Mouse (Mus musculus): ENCODE measurements around the gene Oxct2b.
"Not testable (repeated sequence)": the region's sequence is repeated elsewhere in the genome, so short reads cannot be mapped to it uniquely, and the experiment has no call there.

Gene Oxct2b

DNA sequence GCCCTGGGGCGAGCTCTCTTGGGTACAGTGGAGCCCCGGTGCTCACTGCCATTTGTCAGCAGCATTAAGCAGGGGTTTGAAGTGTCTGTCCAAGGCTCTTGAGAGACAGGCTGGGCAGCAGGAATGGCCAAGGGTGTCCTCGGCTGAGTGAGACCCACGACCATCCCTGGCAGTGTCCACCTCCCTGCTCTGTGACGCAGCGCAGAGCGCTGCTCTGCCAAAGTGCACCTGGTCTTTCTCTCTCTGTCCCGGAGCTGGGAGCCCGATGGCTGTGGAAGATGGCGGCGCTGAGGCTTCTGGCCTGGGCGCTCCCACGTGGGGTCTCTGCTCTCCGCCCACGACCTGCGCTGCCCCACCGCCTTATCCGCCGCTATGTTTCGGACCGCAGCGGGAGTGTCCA is at the start of gene Oxct2b:
Gene Oxct2b, plus strand, starts transcription at position 256 of the 400 bp plus-strand sequence.
- no peak for DNase-seq (ENCODE audit: low spot score in 2 of 2)

DNA sequence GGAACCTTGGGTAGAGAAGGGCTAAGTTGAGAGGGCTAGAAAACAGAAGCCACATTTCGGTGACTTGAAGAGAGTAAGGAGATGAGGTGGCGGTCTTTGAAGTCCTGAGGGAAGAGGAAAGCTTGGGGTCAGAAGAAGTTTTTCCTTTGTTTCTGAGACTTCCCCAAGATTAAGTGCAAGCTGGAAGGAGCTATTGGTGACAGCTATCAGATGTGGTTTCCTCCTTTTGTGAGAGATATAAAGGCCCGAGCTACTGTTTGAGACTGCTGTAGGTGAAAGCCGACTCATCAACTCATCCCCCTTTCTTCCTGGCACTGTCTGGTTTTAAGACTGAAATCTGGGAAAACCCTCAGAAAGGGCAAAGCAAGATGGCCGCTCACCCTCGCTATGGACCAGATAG is 47.4 kb upstream of the Oxct2b start:
- DNase-seq (ENCODE audit: low spot score in 2 of 2): no peak

DNA sequence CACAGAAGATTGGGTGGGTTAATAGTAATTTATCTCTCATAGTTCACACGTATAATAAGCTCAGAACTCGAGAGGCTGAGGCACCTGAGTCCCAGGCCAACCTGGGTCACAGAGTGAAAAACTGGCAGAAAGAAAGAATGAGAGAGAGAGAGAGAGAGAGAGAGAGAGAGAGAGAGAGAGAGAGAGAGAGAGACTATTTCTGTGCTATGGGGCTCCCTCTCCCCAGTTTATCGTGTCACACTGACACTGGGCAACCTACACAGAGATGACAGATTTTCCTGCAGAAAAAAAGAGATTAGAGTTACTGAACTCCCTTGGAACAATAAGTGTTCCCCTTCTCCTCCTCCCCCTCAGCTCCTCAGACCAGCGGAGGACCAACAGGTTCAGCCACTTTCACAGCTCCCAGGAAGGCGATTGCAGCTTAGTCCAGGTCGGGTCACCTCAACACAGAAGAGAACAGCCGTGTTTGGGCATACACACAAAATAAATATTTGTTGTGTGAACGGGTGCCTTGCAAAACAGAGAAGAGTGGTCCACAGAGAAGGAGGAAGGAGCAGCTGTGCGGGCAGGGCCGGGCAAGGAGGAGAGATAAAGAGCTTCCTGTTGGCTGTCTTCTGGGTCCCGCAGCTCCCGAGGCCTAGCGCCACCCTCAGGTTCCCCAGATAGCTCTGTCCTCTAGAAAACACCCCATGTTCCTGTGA is 44.6 kb upstream of the Oxct2b start:
- peak in 1 of 2 experiments; percentile 42 for DNase-seq (ENCODE audit: low spot score in 2 of 2)

DNA sequence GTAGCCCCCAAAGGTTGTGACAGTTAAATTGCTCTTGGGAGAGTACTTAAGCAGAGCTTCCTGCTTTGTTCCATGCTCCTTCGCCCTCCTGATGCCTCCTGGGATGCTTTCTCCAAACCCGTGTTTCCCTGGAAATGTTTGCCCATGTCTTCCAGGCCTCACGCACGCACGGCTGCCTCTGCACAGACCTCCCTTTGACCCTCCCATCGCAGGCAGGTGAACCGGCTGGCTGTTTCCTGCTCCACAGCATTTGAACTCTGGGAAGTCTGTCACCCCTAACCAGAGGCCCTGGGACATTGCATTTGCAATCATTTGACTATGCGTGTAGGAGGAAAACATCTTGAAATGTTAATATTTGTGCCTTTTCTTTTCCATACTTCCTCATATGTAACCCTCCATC is 39.1 kb upstream of the Oxct2b start:
- DNase-seq (ENCODE audit: low spot score in 2 of 2): no peak

DNA sequence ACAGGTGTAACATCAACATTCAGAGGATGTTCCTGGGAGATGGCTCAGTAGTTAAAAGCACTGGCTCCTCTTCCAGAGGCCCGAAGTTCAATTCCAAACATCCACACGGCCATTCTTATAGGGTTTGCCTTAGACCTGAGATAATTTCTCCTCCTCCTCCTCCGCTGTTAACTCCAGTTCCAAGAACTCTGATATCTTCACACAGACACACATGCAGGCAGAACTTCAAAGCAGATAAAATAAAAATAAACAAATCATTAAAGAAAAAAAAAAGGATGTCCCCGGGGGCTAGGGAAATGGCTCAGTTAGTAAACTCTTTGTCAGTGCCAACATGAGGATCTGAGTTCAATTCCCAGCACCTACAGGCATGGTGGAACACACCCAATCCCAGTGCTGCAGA is 37.8 kb upstream of the Oxct2b start:
- DNase-seq (ENCODE audit: low spot score in 2 of 2): no peak

DNA sequence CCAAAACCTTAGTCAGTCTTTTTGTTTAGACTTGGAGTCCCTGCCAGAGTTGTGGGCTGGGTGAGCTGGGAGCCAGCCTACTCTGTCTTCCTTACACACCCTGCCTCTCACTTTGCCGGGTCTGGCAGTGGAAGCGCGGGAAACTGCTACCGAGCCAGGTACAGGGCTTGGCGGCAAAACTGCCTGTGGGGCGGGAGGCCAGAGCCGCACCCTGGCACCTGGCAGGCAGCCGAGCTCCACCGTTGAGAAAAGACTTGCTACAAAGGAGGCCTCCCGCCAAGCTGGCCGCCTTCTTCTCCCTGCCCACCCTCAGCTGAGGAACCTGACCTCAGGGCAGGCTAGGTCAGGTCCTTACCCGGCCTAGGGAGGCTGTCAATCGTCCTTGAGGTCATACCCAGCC is 35.3 kb upstream of the Oxct2b start:
- no peak for DNase-seq (ENCODE audit: low spot score in 2 of 2)

DNA sequence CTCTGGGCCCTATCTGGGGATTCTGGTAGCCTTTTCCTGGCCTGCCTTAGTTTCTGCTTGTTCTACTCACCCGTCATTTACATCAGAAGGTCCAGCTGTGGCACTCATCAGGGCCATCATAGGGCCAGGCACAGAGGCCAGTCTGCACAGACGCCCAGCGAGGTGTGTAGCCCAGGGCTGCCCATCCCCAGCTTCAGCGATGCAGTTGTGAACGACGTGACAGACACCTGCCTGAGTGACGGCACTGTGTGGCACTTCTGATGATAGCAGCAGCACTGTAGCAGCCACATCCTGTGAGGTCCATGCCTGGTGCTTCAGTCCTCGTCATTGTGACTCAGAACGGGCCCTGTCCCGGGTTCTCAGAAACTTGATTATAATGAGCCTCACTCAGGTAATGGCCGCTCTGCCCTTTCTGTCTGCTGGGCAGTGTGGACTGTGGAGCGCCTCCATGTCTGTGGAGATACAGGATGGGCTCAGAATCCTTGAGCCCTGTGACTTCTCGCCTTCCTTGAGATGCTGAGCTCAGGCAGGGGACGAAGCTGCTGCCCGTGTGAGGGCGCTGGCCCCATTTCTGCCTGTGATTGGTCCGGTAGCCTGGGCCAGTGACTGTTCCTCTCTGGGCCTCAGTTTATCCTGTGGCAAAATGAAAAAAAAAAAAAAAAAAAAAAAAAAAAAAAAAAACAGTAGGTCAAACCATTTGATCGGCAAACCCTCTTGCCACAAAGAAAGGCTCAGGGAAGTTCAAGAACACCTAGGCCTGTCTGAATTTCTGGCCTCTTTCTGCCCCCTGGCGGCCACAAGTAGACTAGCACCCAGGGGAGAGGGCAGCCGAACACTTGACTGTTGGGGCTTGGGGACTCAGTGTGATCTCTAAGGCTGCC is 33.5 kb upstream of the Oxct2b start:
- DNase-seq (ENCODE audit: low spot score in 2 of 2): peak in 1 of 2 experiments; percentile 66

DNA sequence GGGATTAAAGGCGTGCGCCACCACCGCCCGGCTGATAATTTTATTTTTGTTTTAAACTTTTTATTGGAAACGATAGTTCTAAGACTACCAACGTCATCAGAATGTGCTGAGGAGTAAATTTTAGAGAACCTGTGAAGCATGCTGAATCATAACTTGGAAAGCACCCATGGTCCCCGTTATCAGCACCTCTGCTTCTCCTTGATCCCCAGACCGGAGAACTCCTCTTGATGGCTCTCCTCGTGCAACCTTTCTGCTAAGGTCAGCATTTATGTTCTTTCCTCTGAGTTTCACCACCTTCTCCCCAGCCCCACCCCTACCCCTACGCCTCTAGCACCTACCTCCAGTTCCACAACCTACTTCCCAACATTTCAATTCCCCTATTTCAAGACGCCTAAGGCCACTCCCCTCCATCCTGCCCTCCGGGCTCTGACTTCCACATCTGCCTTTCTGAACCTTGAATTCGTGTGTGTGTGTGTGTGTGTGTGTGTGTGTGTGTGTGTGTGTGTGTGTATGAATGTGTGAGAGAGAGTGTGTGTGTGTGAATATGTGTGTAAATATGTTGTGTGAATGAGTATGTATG is 32.7 kb upstream of the Oxct2b start:
- no peak for DNase-seq (ENCODE audit: low spot score in 2 of 2)

DNA sequence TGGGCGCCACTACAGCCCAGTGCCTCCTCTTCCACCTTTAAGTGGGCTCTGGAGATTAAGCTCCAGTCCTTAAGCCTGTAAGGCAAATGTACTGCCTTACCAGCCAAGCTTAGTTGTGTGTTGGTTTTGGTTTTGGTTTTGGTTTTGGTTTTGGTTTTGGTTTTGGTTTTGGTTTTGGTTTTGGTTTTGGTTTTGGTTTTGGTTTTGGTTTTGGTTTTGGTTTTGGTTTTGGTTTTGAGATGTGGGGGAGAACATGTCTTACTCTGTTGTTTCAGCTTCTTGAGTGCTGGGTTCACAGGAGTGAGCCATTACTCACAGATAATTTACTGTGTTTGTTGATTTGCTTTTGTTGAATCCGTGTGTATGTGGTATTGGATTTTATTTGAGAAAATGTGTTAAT is 30.8 kb upstream of the Oxct2b start:
- DNase-seq (ENCODE audit: low spot score in 2 of 2): no peak

DNA sequence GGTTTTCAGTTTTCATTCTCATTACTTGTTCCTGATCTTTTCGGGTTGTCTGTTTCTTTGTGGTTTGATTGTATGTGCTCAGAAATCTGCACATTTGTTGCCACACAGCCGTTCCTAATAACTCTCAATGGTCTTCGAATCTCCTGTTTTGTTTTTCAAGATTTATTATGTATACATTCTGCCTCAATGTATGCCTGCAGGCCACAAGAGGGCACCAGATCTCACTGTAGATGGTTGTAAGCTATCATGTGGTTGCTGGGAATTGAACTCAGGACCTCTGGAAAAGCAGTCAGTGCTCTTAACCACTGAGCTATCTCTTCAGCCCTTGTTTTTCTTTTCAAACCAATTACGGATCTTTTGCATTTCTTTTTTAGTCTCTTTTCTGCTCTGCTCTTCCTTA is 29.7 kb upstream of the Oxct2b start:
- no peak for DNase-seq (ENCODE audit: low spot score in 2 of 2)

DNA sequence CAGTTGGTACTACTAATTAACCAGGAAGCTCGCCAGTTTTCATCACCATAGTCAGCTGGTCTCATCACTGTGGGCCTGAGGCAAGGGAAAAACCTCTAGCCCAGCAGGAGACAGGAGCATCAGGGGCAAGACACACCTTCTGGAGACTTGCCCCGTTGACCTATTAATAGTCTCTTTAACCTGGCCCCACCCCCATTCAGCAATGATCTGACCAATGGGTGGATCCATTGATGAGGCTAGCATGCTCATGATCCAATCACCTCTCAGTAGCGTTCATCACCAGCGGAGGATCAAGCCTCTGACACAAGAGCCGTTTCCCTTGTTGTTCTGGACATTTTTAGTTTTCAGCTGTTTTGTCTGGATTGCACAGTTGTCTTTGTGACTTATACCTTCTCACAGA is 23.4 kb upstream of the Oxct2b start:
- DNase-seq (ENCODE audit: low spot score in 2 of 2): no peak

DNA sequence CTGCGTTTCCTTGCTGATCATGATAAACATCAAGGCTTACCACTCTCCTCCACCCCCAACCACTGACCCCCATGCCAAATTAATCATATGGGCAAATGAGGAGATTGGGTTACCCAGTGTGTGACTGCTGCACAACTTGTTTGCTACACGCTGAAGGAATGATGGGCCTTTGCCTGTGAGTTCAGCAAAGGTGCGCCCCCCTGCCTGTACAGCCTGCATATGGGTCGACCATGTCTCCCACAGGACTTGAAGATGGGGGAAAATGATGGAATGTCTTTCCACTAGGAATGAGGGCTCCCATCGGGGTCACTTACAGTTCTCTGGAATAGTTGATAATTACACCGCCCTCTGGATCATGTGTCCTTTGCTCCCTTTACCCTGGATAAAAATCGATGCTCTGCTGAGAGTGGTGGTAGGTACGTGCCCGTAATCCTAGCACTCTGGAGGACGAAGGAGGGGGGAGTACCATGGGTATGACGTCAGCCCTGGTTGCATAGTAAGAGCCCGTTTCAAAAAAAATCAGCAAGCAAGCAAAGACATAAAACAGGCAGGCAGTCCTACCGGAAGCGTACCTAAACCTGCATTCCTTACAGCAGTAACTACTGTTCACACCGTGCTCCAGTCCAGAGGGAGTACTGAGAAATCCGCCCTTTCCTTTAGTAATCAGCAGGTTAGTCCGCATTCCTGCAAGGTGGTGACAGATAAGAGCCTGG is 22.8 kb upstream of the Oxct2b start:
- DNase-seq (ENCODE audit: low spot score in 2 of 2): no peak

DNA sequence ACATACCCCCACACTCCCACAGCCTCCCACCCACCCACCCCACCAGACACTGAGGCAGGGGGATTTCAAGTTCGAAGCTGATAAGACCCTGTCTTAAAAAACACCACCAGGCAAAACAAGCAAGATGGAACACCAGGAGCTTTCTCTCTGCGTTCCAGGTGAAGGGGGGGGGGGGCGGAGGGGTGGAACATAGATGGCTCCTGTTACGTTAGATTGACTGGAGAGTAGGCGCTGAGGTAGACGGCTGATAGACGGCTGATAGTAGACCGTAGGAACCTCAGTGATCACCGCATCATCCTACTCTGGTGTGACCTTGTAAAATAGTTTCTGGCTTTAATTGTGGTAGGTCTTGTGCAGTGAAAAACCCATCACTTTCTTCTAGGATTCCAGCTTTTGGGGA is 22.2 kb upstream of the Oxct2b start:
- DNase-seq (ENCODE audit: low spot score in 2 of 2): no peak

DNA sequence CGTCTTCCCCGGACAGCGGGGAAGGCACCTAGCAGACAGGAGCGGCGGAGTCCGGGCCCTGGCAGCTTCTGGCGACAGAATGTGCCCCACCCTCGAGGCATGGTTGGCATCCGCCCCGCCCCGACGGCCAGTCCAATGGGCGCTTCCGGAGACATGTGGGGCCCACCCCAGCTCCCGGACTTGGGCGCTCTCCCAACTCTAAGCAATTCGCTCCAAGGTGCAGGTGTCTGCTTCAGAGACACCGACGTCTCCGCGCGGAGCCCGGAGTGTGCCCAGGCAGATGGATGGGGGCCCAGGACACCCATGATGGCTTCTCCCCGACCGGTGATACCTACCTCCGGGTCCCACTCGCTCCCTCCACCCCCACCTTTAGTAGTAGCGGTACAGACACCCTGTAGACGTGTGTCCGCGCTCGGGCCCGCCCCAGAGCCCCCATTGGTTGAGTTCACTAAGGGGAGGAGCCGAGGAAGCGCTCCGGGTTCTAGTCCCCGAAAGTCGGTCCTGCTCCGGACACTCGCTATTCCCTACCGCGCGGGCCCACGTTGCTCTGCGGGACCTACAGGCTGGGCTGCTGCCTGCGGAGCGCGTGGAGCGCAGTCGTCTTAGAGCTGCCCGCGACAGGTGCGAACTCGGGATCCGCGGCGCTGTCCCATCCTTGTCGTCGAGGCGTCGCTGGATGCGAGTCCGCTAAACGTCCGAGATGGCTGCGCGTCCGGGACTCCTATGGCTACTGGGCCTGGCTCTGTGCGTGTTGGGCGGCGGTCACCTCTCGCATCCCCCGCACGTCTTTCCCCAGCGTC is 11.2 kb upstream of the Oxct2b start, which contains the start of gene Bmp8b:
Gene Bmp8b, plus strand, starts transcription at position 515 of the 800 bp plus-strand sequence.
- no peak for DNase-seq (ENCODE audit: low spot score in 2 of 2)

DNA sequence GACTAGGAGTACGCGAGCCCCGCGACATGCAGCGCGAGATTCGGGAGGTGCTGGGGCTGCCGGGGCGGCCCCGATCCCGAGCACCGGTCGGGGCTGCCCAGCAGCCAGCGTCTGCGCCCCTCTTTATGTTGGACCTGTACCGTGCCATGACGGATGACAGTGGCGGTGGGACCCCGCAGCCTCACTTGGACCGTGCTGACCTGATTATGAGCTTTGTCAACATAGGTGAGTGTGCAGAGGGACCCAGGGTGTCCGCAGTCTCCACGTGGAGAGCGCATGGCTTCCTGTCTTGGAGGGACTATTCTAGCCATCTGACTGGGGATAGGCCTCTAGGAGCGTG is 10.6 kb upstream of the Oxct2b start:
- no peak for DNase-seq (ENCODE audit: low spot score in 2 of 2)

DNA sequence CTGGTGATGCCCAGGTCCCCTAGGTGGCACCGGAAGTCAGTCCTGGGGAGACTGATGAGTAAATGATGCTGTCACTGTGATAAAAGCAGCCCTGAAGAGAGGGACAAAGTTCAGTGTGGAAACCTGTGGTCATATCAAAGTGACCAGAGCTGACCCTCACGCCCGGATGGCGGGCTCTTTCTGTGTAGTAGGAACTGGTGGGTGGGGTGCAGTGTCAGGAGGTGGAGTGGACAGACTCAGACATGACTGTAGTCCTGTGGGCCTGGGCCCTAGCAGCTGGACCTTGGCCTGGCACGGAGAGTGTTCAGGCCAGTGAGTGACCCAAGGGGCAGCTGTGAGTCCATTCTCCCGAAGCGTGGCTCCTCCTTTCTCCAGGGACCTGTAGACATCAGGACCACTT is 10.1 kb upstream of the Oxct2b start:
- not testable (repeated sequence) for DNase-seq (ENCODE audit: low spot score in 2 of 2)

DNA sequence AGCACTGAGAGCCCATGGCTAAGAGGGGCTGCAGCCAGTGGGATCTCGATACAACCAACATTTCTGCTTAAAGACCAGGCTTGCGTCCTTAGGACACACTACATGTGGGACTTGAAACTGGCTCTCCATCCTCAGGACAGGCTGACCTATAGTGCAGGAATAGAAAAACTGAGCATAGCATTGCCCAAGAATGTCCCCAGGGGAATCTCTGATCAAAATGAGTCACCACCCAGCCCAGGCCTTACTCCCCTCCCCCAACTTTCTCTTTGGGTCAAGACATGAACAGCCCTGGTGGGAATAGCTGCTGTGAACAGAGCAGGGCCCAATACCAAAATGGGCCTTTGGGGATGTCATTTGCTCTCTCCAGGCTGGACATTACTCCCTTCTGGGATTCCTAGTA is 9.2 kb upstream of the Oxct2b start:
- no peak for DNase-seq (ENCODE audit: low spot score in 2 of 2)

DNA sequence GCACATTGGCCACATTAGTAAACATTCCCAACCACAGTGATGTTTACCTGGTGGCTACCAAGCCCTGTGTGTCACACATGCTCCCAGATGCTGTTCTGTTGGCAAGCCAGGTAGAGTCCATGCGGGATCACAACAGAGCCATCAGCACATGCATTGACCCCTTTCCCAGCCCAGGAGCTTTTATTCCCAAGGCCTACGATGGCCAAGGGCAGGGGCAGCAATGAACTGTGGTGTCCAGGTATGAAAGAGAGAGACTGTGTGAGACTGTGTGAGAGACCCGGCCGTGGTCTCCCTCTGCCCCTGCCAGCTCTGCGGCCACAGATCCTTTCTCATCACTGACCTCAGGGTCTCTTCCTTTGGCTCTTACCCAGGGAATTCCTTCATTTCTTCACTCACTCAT is 8.0 kb upstream of the Oxct2b start:
- DNase-seq (ENCODE audit: low spot score in 2 of 2): no peak

DNA sequence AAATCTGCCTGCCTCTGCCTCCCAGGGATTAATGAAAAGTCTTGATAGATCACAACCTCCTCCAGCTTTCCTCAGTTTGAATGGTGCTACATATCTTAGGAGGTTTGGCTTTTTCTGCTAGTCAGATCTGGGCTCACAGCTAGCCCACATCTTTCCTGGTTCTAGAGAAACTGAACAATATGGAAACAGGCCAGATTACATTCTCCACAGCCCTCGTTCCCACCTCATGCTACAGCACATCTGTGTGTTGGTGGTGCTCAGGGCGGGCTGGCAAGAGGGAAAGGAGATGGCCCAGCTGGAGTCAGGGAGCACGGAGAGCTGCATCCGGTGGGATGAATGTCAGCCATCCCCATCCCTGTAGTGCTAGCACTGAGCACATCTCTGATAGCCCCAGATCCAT is 5.3 kb upstream of the Oxct2b start:
- no peak for DNase-seq (ENCODE audit: low spot score in 2 of 2)

DNA sequence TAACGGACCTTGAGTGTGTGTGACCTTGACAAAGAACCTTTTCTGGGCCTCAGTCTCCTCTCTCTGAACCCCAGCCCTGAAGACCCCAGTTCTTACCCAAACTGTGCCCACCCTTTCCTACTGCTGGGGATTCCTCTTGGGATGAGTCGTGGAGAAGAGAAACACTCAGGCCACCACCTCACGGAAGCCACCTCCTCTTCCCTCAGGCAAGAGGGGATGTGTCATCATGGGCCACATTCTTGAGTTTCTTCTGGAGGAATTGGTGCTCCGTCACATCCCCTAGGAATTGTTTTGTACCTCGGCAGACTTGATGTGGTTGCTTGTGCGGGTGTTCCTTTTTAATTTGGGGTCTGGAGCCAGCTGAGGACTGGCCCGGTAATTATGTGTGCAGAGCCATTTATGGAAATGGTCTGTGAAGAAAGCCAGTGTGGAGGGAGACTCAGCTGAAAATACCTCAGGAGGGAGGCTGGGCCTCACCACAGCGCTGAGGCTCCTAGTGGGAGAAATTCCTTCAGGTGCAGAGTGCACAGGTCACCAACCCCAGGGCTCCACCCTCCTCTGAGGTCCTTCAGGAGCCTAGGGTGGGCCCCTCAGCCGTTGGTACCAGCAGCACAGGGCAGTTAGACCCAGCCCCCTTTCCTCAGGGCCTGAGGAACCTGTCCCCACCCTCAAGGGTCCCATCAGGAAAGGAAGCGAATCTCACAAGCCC is 4.6 kb upstream of the Oxct2b start:
- not testable (repeated sequence) for DNase-seq (ENCODE audit: low spot score in 2 of 2)
